Comparison of ENCODE assay signal across 20 mouse cellular contexts in genomic region chr7:130943280-130943895, GRCm38 (mm10). TPM values are rescaled to one million over a fixed set of nuclear protein-coding genes. Genes with fewer than 3 reads are reported as not detected.
DNase-seq lines count a peak whose midpoint lies in the region; ATAC-seq and TF ChIP-seq lines count a peak whose summit lies in the region.
"Had no signal": no experiment of that assay in that cellular context is flagged by ENCODE, and none has a peak within 500 bp of the region (broad histone marks: within the 10 kb centered on the region; RNA-seq: fewer than 3 reads in every experiment).

No protein-coding gene starts in this region.

- intact Hi-C loops in gastrocnemius, adult 2 months (cut with DNase I), result no loop called here
- intact Hi-C loops in gastrocnemius, postnatal 14 days (cut with DNase I; ENCODE audit: low total_unique reads), result no loop called here

- no peaks in the 10 kb centered on the region for H3K9me3 ChIP-seq in stomach, postnatal 0 days (ENCODE audit: control insufficient read depth, low read length)
- H3K9me3 ChIP-seq in hindbrain, embryonic 10.5 days, result no peaks in the 10 kb centered on the region
- H3K9me3 ChIP-seq in midbrain, embryonic 10.5 days (replicated peaks), result no peaks in the 10 kb centered on the region
- H3K9me3 ChIP-seq: limb, embryonic 12.5 days; liver, embryonic 15.5 days; neural tube, embryonic 15.5 days had no signal

- peak overlapping the region; percentile 61 for H3K27ac ChIP-seq in gastrocnemius, adult 2 months
- peak overlapping the region; percentile 65 for H3K27ac ChIP-seq in testis, adult 2 months (ENCODE audit: control insufficient read depth, insufficient read depth, low read depth, low read length)
- peak overlapping the region; percentile 29 for H3K27ac ChIP-seq in embryonic fibroblast, embryonic 13.5 days (ENCODE audit: insufficient read depth, low read length)
- no peak overlapping the region for H3K27ac ChIP-seq in stomach, postnatal 0 days (replicated peaks)
- no peak overlapping the region for H3K27ac ChIP-seq in hindbrain, embryonic 10.5 days
- no peak overlapping the region for H3K27ac ChIP-seq in midbrain, embryonic 10.5 days (replicated peaks)
- H3K27ac ChIP-seq: heart, adult 2 months; left cerebral cortex, adult 2 months; limb, embryonic 12.5 days; liver, embryonic 15.5 days; neural tube, embryonic 15.5 days had no signal

- no peak for TF ChIP-seq CTCF in gastrocnemius, adult 2 months (IDR thresholded peaks at IDR 0.05)
- no peak for TF ChIP-seq CTCF in testis, adult 2 months (IDR thresholded peaks at IDR 0.05; ENCODE audit: control insufficient read depth, insufficient read depth, insufficient replicate concordance, low read depth, low read length)
- no peak for TF ChIP-seq CTCF in embryonic fibroblast, embryonic 13.5 days (IDR thresholded peaks at IDR 0.05; ENCODE audit: borderline replicate concordance, insufficient read depth, low read length)
- no peak for TF ChIP-seq CTCF in stomach, postnatal 0 days (IDR thresholded peaks at IDR 0.05; ENCODE audit: low read depth)

- TF ChIP-seq EP300 in stomach, postnatal 0 days (optimal IDR thresholded peaks at IDR 0.05), result no peak

- DNase-seq in gastrocnemius, adult 2 months, result no peak
- DNase-seq in gastrocnemius, postnatal 14 days, result no peak
- no peak for DNase-seq in testis, postnatal 14 days (ENCODE audit: low spot score)
- no peak for DNase-seq in stomach, postnatal 0 days (ENCODE audit: low spot score)
- DNase-seq in hindbrain, embryonic 10.5 days (ENCODE audit: low spot score), result no peak
- DNase-seq in midbrain, embryonic 10.5 days (ENCODE audit: low spot score), result no peak
- DNase-seq: adrenal gland, postnatal 36 days; cerebellum, postnatal 25 days; heart, postnatal 36 days; kidney, adult 8-10 months; thymus, adult 18-20 months had no signal

- ATAC-seq in stomach, postnatal 0 days (ENCODE audit: low FRiP score, low TSS enrichment), result peak; percentile 28; the same call in 1 of the 2 replicates

- H3K36me3 ChIP-seq in testis, adult 2 months (ENCODE audit: control insufficient read depth, insufficient read depth, low read length), result no peaks in the 10 kb centered on the region
- H3K36me3 ChIP-seq in stomach, postnatal 0 days (ENCODE audit: control insufficient read depth, insufficient read depth, low read length), result no peaks in the 10 kb centered on the region
- H3K36me3 ChIP-seq in hindbrain, embryonic 10.5 days, result no peaks in the 10 kb centered on the region
- no peaks in the 10 kb centered on the region for H3K36me3 ChIP-seq in midbrain, embryonic 10.5 days
- H3K36me3 ChIP-seq: limb, embryonic 12.5 days; liver, embryonic 15.5 days; neural tube, embryonic 15.5 days had no signal

- H3K4me1 ChIP-seq in testis, adult 2 months (ENCODE audit: control insufficient read depth, insufficient read depth, low read length), result no peaks in the 10 kb centered on the region
- peaks cover 19% of the 10 kb centered on the region for H3K4me1 ChIP-seq in embryonic fibroblast, embryonic 13.5 days (ENCODE audit: control insufficient read depth, insufficient read depth, low read length)
- H3K4me1 ChIP-seq in stomach, postnatal 0 days (replicated peaks; ENCODE audit: control insufficient read depth, insufficient read depth), result 0 out of 2 replicates have a peak, but pooled peaks cover 2% of the 10 kb centered on the region
- H3K4me1 ChIP-seq in hindbrain, embryonic 10.5 days (replicated peaks), result no peaks in the 10 kb centered on the region
- no peaks in the 10 kb centered on the region for H3K4me1 ChIP-seq in midbrain, embryonic 10.5 days
- H3K4me1 ChIP-seq: limb, embryonic 12.5 days; liver, embryonic 15.5 days; neural tube, embryonic 15.5 days had no signal

- H3K27me3 ChIP-seq in testis, adult 2 months (ENCODE audit: control insufficient read depth, insufficient read depth, low read length), result no peaks in the 10 kb centered on the region
- no peaks in the 10 kb centered on the region for H3K27me3 ChIP-seq in stomach, postnatal 0 days (ENCODE audit: control insufficient read depth, insufficient read depth, low read length)
- peaks cover 24% of the 10 kb centered on the region for H3K27me3 ChIP-seq in hindbrain, embryonic 10.5 days (ENCODE audit: insufficient read depth, poor library complexity, severe bottlenecking)
- H3K27me3 ChIP-seq in midbrain, embryonic 10.5 days (ENCODE audit: low read depth, poor library complexity, severe bottlenecking), result peaks cover 20% of the 10 kb centered on the region

- no peak overlapping the region for H3K9ac ChIP-seq in stomach, postnatal 0 days (ENCODE audit: low read length)
- H3K9ac ChIP-seq: limb, embryonic 12.5 days; liver, embryonic 15.5 days; neural tube, embryonic 15.5 days had no signal

- no peak for TF ChIP-seq POLR2A in testis, adult 2 months (IDR thresholded peaks at IDR 0.05; ENCODE audit: control insufficient read depth, low read depth, low read length)
- TF ChIP-seq POLR2A in embryonic fibroblast, embryonic 13.5 days (IDR thresholded peaks at IDR 0.05; ENCODE audit: low read depth, low read length), result no peak

- WGBS in stomach, postnatal 0 days, result 62% methylated on average over 9 of the region's 9 CpGs
- WGBS in hindbrain, embryonic 10.5 days, result 90% methylated on average over 9 of the region's 9 CpGs
- WGBS in midbrain, embryonic 10.5 days, result 92% methylated on average over 9 of the region's 9 CpGs

- no peak overlapping the region for H3K4me3 ChIP-seq in gastrocnemius, adult 2 months
- H3K4me3 ChIP-seq in testis, adult 2 months (ENCODE audit: control insufficient read depth, low read depth, low read length), result no peak overlapping the region
- H3K4me3 ChIP-seq in embryonic fibroblast, embryonic 13.5 days (ENCODE audit: insufficient read depth, low read length), result no peak overlapping the region
- H3K4me3 ChIP-seq in stomach, postnatal 0 days (ENCODE audit: low read depth, low read length), result no peak overlapping the region
- no peak overlapping the region for H3K4me3 ChIP-seq in hindbrain, embryonic 10.5 days
- no peak overlapping the region for H3K4me3 ChIP-seq in midbrain, embryonic 10.5 days
- H3K4me3 ChIP-seq: heart, adult 2 months; left cerebral cortex, adult 2 months; limb, embryonic 12.5 days; liver, embryonic 15.5 days; neural tube, embryonic 15.5 days had no signal

- no peak overlapping the region for H3K4me2 ChIP-seq in stomach, postnatal 0 days (replicated peaks; ENCODE audit: low read depth)
- H3K4me2 ChIP-seq: limb, embryonic 12.5 days; liver, embryonic 15.5 days; neural tube, embryonic 15.5 days had no signal

RNA-seq across cellular contexts. Expression of gene Htra1, which starts 7.5 kb away (rescaled TPM):
- total RNA-seq in gastrocnemius, adult 2 months (2021), result 10 to 100 TPM; 23.9 to 32.6 TPM
- total RNA-seq in gastrocnemius, postnatal 14 days (2021), result 10 to 100 TPM; 65.3 to 77.2 TPM
- 6.7 and 7.3 TPM in 2 replicates for polyA plus RNA-seq in testis, adult 2 months (2012; rRNA removed)
- polyA plus RNA-seq in embryonic fibroblast, embryonic 13.5 days (2011; ENCODE audit: insufficient read length, low read depth, missing spikeins), result 195 and 242 TPM in 2 replicates
- polyA plus RNA-seq in stomach, postnatal 0 days (2015; fragmentation: Nextera tagmentation; extraction: Ambion mirVana), result 48.6 and 51.6 TPM in 2 replicates
- polyA plus RNA-seq in hindbrain, embryonic 10.5 days (2016; fragmentation: Nextera tagmentation; extraction: Ambion mirVana), result 2.5 and 7.0 TPM in 2 replicates
- polyA plus RNA-seq in midbrain, embryonic 10.5 days (2016; fragmentation: Nextera tagmentation; extraction: Ambion mirVana), result 2.1 and 3.1 TPM in 2 replicates
- total RNA-seq: megakaryocyte-erythroid progenitor cell, adult 5-6 weeks; MEL had no signal

Comparison
In these comparisons a context has a peak if more than half of its experiments do, and no peak if none do; other contexts are left out.
1. H3K27ac ChIP-seq: peak in gastrocnemius, adult 2 months (single experiment), testis, adult 2 months (single experiment) and embryonic fibroblast, embryonic 13.5 days (single experiment); none in stomach, postnatal 0 days (single experiment), hindbrain, embryonic 10.5 days (single experiment) and midbrain, embryonic 10.5 days (single experiment).